Mouse (Mus musculus): Measurements from ENCODE around the gene Pgk2. TPM values are rescaled to one million over a fixed set of nuclear protein-coding genes. Genes with fewer than 3 reads are reported as not detected.
"Not testable (repeated sequence)": the region's sequence is repeated elsewhere in the genome, so short reads cannot be mapped to it uniquely, and the experiment has no call there.

Pgk2 gene
- polyA plus RNA-seq (2021) = not detected

- no peak for TF ChIP-seq CTCF (IDR thresholded peaks at IDR 0.05)
- ChIA-PET CTCF (interaction anchor here (1.1 kb wide), 1 partner anchor 15 kb away, joined by 3 read pairs; no protein-coding TSS in a partner anchor), POLR2A (no interaction called here)
- ATAC-seq (no peak), DNase-seq (ENCODE audit: low read depth, low spot score) (no peak)
- H3K27me3 ChIP-seq = no peaks in the 10 kb centered on the region
- in situ Hi-C loops (cut with MboI; ENCODE audit: low pct_unique_long_range_greater_than_20kb) = loop anchor here (25.0 kb wide), 3 partner anchors 179 to 604 kb away; partner anchors contain the start of genes Crisp2 and Rhag
Measured at GRCm38 (mm10) chr17:40208540-40208939, at the start of gene Pgk2. Gene Pgk2, minus strand, starts transcription at chr17:40208640.

DNA sequence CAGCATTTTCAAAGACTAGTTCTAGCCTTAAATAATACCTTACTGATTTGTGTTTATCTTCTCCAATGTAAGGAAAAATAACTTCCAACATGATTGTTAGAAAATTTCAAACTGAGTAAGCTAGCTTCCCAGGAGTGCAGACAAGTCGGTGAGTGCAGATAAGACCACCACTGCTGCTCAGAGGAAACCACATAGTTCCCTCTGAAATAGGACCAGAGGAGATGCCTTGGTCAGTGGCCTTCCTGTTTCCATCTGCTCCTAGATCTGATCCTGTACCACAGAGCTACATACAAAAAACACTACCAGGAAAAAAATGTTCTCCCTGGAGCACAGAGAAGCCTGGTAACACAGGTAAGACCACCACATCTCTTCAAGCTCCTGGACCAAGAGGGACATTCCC lies 44.0 kb upstream of the Pgk2 start:
- TF ChIP-seq CTCF (IDR thresholded peaks at IDR 0.05) = no peak
- in situ Hi-C loops (cut with MboI; ENCODE audit: low pct_unique_long_range_greater_than_20kb) = no loop called here
- no peaks in the 10 kb centered on the region for H3K27me3 ChIP-seq
- no peak for ATAC-seq
- CTCF ChIA-PET = interaction anchor here (0.9 kb wide), 1 partner anchor 14 kb away, joined by 4 read pairs; no protein-coding TSS in a partner anchor
- DNase-seq (ENCODE audit: low read depth, low spot score) = no peak
- POLR2A ChIA-PET = no interaction called here

- DNase-seq (ENCODE audit: low read depth, low spot score) (no peak), ATAC-seq (no peak)
- POLR2A ChIA-PET = no interaction called here
- CTCF ChIA-PET = no interaction called here
- no peaks in the 10 kb centered on the region for H3K27me3 ChIP-seq
- TF ChIP-seq CTCF (IDR thresholded peaks at IDR 0.05) = no peak
- in situ Hi-C loops (cut with MboI; ENCODE audit: low pct_unique_long_range_greater_than_20kb) = no loop called here
Measured at GRCm38 (mm10) chr17:40242135-40242534, 33.7 kb upstream of the Pgk2 start, which contains the start of gene Crisp3. Gene Crisp3, minus strand, starts transcription at chr17:40242288.

DNA sequence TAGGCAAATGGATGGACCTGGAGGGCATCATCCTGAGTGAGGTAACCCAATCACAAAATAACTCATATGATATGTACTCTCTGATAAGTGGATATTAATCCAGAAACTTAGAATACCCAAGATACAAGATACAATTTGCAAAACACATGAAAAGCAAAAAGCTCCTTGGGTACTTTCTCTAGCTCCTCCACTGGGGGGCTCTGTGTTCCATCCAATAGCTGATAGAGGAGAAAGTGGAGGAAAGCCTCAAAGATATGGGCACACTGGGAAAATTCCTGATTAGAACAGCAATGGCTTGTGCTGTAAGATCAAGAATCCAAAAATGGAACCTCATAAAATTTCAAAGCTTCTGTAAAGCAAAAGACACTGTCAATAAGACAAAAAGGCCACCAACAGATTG lies 6.6 kb downstream of the Pgk2 start:
- TF ChIP-seq CTCF (IDR thresholded peaks at IDR 0.05) = peak; percentile 50
- in situ Hi-C loops (cut with MboI; ENCODE audit: low pct_unique_long_range_greater_than_20kb) = loop anchor here (25.0 kb wide), 3 partner anchors 185 to 610 kb away; partner anchors contain the start of genes Crisp2 and Rhag
- not testable (repeated sequence) for ATAC-seq

GRCm38 (mm10) chr17:40190192-40190591 lies 18.2 kb downstream of the Pgk2 start:
- POLR2A ChIA-PET; CTCF ChIA-PET; DNase-seq (ENCODE audit: low read depth, low spot score); in situ Hi-C loops (cut with MboI; ENCODE audit: low pct_unique_long_range_greater_than_20kb); ATAC-seq; H3K27me3 ChIP-seq: not testable (repeated sequence)

More for the DNA sequence above, 6.6 kb downstream of the Pgk2 start:
- CTCF ChIA-PET; POLR2A ChIA-PET; H3K27me3 ChIP-seq; DNase-seq (ENCODE audit: low read depth, low spot score): not testable (repeated sequence)

- ATAC-seq; H3K27me3 ChIP-seq; CTCF ChIA-PET; POLR2A ChIA-PET; DNase-seq (ENCODE audit: low read depth, low spot score); in situ Hi-C loops (cut with MboI; ENCODE audit: low pct_unique_long_range_greater_than_20kb): not testable (repeated sequence)
Measured at GRCm38 (mm10) chr17:40157729-40158359, 50.6 kb downstream of the Pgk2 start.

Other genes with a start within 250 kb of the Pgk2 start
- gene AC192777.2, start 113.2 kb downstream of the Pgk2 start, polyA plus RNA-seq (2021) = not detected
- gene Crisp3, start 33.6 kb upstream of the Pgk2 start, polyA plus RNA-seq (2021) = not detected
- gene Crisp1, start 110.6 kb upstream of the Pgk2 start, polyA plus RNA-seq (2021) = 1.8 TPM

Data from Patski (cell line).